Mouse (Mus musculus): Measurements from ENCODE around the gene Ap1g1. TPM values are rescaled to one million over a fixed set of nuclear protein-coding genes. Genes with fewer than 3 reads are reported as not detected.

Gene Ap1g1
- total RNA-seq, 2 experiments from 2014 or later = 87.0 to 89.6 TPM

- intact Hi-C loops (cut with DNase I) = loop anchor here (5.0 kb wide), 1 partner anchor 38 kb away; the partner anchor contains the start of gene Phlpp2
Observed at GRCm38 (mm10) chr8:109904928-109905668, 126.7 kb downstream of the Ap1g1 start.

GRCm38 (mm10) chr8:109906907-109907306 is 128.6 kb downstream of the Ap1g1 start:
- DNase-seq (ENCODE audit: low spot score in 2 of 2) = no peak
- intact Hi-C loops (cut with DNase I) = no loop called here

More at GRCm38 (mm10) chr8:109904928-109905668, 126.7 kb downstream of the Ap1g1 start:
- no peak for DNase-seq (ENCODE audit: low spot score in 2 of 2)

DNA sequence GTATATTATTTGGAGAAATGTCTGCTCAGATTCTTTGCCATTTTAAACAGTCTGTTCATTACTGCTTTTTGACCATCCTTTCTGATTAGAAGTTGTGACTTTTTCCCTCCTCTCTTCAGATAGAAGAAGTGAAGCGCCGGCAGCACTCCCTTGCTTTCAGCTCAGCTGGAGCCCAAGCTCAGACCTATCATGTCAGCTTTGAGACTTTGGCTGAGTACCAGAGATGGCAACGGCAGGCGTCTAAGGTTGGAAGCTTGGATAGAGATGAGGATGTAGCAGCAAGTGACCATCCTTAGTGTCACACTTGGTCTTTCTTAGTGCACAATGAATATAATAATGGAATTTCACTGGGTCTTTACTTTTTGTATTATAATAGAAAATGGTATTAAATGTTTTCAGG is 129.0 kb downstream of the Ap1g1 start:
- no peak for DNase-seq (ENCODE audit: low spot score in 2 of 2)
- intact Hi-C loops (cut with DNase I) = no loop called here

Other genes with a start within 250 kb of the Ap1g1 start
- gene Dhx38, start 212.7 kb upstream of the Ap1g1 start, total RNA-seq (2021) = 10 to 100 TPM; 22.8 to 24.4 TPM
- 10 to 100 TPM; 12.2 to 13.3 TPM for gene Txnl4b, start 212.7 kb upstream of the Ap1g1 start, total RNA-seq (2021)
- gene Hp, start 199.4 kb upstream of the Ap1g1 start, total RNA-seq (2021) = not detected
- gene Dhodh, start 169.9 kb upstream of the Ap1g1 start, total RNA-seq (2021) = 10 to 100 TPM; 20.4 to 20.8 TPM
- gene Pkd1l3, start 164.0 kb upstream of the Ap1g1 start, total RNA-seq (2021) = 1 to 10 TPM in 1 of 2 experiments, under 1 TPM in 1; 0.47 to 1.4 TPM
- 10 to 100 TPM; 75.4 to 77.3 TPM for gene Ist1, start 85.3 kb upstream of the Ap1g1 start, total RNA-seq (2021)
- gene Zfp821, start 73.0 kb upstream of the Ap1g1 start, total RNA-seq (2021) = 10 to 100 TPM; 55.9 to 57.1 TPM
- 10 to 100 TPM; 41.4 to 41.8 TPM for gene Atxn1l, start 40.8 kb upstream of the Ap1g1 start, total RNA-seq (2021)
- 10 to 100 TPM; 31.2 to 34.7 TPM for gene Phlpp2, start 90.0 kb downstream of the Ap1g1 start, total RNA-seq (2021)
- gene Marveld3, start 183.6 kb downstream of the Ap1g1 start, total RNA-seq (2021) = under 1 TPM in 1 of 2 experiments, not detected in 1; 0.17 TPM
- not detected for gene Tat, start 211.9 kb downstream of the Ap1g1 start, total RNA-seq (2021)

Measured in left cerebral cortex, postnatal 14 days (tissue).